Mouse (Mus musculus) gastrocnemius, adult 8-10 months (tissue): ENCODE data around the gene Suclg1. TPM values are rescaled to one million over a fixed set of nuclear protein-coding genes. Genes with fewer than 3 reads are reported as not detected.

Experiments
- DNase-seq, 2 experiments: peaks; one replicate each; pipeline ENCODE4 v3.0.0; 2022; ENCODE audit warnings: low spot score in 2 of 2
- total RNA-seq, 4 experiments: library from RNA; stranded (reverse); gene quantifications; 2 replicates each; pipeline ENCODE4 v1.2.4; 2022

Gene Suclg1
- total RNA-seq, 4 experiments from 2014 or later: 282 to 315 (median 288) TPM

DNA sequence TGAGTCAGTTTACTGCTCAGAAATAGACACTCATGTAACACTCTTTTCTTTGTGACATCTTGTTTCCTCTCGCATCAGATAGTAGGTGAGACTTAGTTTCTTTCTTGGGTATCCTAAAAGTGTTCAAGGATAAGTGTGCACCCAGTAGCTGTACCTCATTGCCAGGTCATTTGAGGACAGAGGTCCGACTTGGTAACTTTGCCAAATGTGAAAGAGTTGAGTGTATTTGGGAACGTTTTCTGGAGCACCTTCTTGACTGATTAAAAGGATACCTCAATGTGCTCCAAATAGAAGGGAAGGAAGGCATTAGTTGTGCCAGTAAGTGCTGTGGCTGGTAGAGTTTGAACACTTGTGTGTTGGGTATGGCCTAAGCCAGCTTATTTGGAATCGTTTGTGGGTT lies 1.7 kb downstream of the Suclg1 start:
- no peak for DNase-seq

- no peak for DNase-seq
These were observed 3.2 kb downstream of the Suclg1 start for GRCm38 (mm10) chr6:73251336-73251735.

DNA sequence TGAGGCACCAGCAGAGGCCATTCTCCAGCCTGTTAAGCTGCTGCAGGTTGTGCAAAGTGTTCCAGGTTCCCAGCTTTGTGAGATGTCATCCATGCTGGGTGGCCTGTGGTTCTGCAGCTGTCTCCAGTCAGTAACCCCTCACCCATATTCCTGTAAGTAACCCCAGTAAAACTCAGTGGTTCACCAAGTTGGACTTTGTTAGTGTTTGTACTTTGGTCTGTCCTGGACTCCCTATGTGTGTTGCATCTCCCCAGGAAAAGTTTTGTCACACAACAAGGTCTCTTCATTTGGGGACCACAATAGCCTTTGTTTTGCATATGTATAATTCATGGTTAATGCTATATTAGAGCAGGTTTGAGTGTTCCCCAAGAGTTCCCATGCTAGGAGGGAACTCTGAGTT lies 4.2 kb downstream of the Suclg1 start:
- no peak for DNase-seq

GRCm38 (mm10) chr6:73253006-73253405 lies 4.8 kb downstream of the Suclg1 start:
- DNase-seq: no peak

- DNase-seq: no peak
These were observed 5.4 kb downstream of the Suclg1 start for GRCm38 (mm10) chr6:73253584-73253983.

DNA sequence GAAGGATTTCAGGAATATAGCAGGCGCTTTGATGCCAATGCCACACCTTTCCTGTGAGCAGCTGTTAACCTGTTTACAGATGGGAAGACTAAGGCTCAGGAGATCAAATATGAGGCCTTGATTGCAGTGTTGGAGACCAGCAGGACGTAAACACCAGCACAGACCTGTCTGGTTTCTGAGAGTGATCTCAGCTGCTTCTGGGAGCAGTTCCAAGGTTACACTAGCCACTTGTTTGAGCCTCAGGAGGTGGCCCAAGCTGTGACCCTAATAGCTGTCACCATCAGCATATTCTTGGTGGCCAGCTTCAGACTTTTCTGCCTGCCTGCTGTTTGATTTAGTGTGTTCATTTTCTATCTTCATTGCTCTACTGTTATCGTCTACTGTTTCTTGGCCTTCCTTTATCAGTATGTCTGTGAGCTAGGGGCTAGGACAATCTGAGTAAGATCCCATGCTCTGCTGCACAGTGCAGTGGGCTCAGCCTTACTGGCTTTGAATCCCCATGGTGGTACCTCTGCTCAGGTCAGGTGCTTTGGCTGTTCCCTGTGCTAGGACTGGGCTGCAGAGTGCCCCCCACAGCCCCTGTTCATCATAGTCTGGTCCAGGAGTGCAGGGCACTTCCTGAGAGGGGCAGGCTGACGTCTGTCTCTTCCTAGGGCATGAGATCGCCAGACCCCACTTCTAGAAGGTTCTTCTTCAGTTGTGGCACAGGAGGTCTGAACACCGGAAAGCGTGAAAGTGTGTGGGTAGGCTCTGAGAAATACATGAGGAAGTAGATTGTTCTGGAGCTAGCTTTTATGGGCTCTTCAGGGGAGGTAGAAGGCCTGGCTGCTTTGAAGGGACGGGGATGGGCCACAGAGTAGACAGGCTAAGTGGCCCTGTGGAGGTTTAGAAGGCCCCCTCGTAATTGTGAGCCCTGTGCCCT lies 6.4 kb downstream of the Suclg1 start:
- peak; percentile 32 to 36 for DNase-seq

- DNase-seq: no peak
These were observed 8.9 kb downstream of the Suclg1 start for GRCm38 (mm10) chr6:73257068-73257467.

DNA sequence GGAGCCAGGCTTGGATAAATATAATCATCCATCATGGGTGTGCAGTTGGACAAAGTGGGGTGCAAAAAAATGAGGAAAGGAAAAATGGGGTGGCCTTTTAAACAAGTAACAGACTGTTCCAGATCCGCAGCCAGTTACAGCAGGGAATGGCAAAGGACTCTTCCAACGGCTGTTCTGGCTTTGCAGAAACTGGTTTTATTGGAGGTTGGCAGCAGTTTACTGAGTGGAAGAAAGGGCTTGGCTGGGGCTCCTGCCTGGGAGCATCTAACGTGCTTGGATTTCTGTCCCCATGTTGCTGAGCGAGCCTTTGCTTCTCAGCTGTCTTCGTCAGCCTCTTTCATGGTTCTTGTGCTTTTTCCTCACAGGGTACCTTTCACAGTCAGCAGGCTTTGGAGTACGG lies 11.9 kb downstream of the Suclg1 start:
- no peak for DNase-seq

GRCm38 (mm10) chr6:73264801-73265200 lies 16.6 kb downstream of the Suclg1 start:
- no peak for DNase-seq

DNA sequence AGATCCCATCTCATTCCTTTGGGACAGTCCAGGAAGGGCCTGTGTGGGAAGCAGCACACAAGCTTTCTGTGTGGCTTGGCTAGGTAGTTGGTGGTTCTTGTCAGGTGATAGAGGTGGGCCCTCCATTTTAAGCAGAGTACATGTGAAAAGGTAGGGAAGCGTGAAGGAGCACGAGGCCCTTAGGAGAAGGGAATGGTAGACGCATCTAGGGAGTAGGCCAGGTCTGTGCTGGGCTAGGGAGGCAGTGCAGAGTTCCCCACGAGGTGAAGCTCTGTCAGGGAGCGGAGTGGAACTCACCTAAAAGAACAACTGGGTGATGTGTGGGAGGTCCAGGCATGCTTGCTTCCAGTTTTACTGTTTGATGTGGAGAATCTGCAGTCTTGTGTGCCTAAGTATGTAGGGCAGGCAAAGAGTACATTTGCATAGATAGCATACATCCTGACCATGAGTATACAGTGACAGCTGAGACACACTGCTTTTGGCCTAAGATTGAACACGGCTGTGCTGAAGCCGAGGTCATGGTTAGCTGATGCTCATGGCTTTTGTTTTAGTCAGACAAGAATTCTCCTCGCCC lies 19.6 kb downstream of the Suclg1 start:
- no peak for DNase-seq

- DNase-seq: no peak
These were observed 21.2 kb downstream of the Suclg1 start for GRCm38 (mm10) chr6:73269374-73269773.

DNA sequence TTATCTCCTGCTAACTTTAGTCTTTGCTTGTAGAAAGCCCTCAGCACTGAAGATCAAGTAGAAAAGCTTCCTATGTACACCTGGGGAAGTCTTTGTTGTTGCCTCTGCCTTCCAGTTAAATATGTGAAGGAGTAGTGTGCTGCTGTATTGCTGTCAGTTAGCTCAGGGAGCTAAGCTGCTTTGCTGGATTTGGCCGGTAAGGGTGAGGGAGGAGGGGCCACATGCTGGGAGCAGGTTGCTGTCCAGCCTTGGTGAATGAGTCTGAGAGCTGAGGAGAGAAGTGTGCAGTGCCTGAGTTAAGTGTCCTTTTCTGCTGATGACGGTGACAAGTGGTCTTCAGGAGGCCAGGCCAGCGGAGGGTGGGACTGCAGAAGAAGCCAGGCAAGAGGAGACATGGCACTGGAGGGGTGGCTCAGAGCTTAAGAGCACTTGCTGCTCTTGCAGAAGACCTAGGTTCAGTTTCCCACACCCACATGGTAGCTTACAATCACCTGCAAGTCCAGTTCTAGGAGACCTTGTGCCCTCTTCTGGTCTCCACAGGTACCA lies 23.4 kb downstream of the Suclg1 start:
- DNase-seq: no peak

GRCm38 (mm10) chr6:73275002-73275401 lies 26.8 kb downstream of the Suclg1 start:
- DNase-seq: no peak

DNA sequence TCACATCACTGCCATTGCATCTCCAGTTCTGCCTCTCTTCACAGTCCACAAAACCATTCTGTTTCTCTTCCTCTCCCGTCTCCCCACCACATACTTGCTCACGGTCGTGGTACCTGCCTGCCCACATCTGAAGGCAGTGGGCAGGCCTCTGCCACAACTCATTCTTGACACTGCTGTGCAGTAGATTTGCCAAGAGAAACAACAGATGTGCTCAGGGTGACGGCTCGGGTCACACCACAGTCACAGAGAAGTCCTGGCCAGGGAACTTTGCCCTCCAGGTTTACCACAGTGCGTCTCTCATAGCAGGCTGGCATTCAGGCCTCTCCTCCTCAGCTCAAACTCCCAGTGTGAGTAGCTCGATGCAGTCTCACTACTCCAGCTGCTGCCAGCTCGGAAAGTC lies 31.5 kb downstream of the Suclg1 start:
- no peak for DNase-seq

DNA sequence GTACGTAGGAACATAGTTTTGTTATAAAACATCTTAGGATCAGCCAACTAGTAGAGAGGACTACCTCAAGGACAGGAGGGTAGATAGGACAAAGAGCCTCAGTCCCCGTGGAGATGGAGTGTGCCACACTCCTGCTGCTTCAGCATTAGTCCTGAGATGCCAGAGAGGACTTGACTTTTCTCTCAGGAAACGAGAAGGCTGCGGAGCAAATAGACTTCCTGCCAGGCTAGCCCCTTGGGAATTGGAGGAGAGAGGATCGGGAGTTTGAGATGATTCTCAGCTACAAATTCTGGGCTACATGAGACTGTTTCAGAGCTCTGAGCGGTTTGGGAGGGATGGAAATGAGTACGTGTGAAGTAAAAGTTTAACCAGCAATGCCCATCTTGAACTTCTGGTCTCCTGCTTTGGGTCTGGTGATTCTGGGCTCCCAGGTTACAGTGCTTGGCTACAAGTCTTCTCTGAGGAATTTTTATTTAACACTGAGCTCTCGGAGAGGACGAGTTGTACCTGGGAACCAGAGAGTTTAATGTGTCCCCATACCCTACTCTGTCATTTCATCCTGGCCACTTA lies 32.4 kb downstream of the Suclg1 start:
- DNase-seq: no peak

- no peak for DNase-seq
These were observed 38.1 kb downstream of the Suclg1 start for GRCm38 (mm10) chr6:73286326-73286725.

- no peak for DNase-seq
These were observed 58.7 kb downstream of the Suclg1 start for GRCm38 (mm10) chr6:73306837-73307236.

GRCm38 (mm10) chr6:73308685-73309520 lies 60.7 kb downstream of the Suclg1 start:
- DNase-seq: no peak

DNA sequence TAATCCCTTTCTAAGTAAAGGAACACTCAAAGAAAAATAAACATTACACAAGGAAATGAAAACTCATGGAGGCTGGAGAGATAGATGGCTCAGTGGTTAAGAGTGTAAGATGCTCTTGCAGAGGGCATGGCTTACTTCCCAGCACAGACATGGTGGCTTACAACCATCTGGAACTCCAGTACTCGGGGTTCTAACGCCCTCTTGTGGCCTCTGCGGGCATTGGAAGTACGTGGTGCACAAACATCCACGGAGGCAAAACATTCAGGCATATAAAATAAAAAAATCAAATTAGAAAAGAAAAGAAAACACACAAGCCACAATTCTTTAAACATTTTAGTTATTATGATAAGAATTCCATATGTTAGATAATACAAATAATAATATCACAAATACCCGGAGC lies 63.2 kb downstream of the Suclg1 start:
- no peak for DNase-seq

DNA sequence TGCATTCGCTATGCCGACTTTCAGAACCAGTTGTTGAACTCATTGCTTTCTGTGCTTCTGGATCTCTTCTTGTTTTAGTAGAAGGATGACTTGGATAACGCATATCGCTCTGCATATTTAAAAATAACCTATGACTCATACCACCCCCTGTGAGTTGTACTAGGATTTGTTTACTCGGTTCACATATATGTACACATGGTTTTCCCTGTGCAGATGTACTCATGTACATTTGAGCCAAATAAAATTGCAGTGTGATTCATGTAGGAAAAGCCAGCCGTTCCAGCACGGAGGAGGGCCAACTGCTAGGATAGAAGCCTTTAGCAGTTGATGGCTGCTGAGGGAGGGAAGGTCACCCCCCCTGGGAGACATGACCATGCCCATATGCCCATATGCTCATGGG lies 63.6 kb downstream of the Suclg1 start:
- no peak for DNase-seq

- DNase-seq: peak; percentile 5 to 10
These were observed 66.9 kb downstream of the Suclg1 start for GRCm38 (mm10) chr6:73314923-73315603.
